15 mouse cellular contexts compared by ENCODE assay signal in genomic region chr10:4162976-4163375, GRCm38 (mm10).
A peak's percentile ranks its signal among the peaks of the same experiment; 100 is the strongest.
DNase-seq lines count a peak whose midpoint lies in the region; ATAC-seq and TF ChIP-seq lines count a peak whose summit lies in the region.
"Had no signal": no experiment of that assay in that cellular context is flagged by ENCODE, and none has a peak within 500 bp of the region (broad histone marks: within the 10 kb centered on the region; RNA-seq: fewer than 3 reads in every experiment).

No protein-coding gene starts in this region.

- H3K27me3 ChIP-seq in hindbrain, postnatal 0 days (ENCODE audit: insufficient read depth, low read length) = no peaks in the 10 kb centered on the region
- H3K27me3 ChIP-seq in hindbrain, embryonic 13.5 days = no peaks in the 10 kb centered on the region
- no peaks in the 10 kb centered on the region for H3K27me3 ChIP-seq in intestine, embryonic 16.5 days (replicated peaks; ENCODE audit: control insufficient read depth, insufficient read depth, low read length)
- H3K27me3 ChIP-seq: heart, embryonic 15.5 days; liver, embryonic 13.5 days had no signal

- H3K27ac ChIP-seq in hindbrain, postnatal 0 days = no peak overlapping the region
- H3K27ac ChIP-seq in hindbrain, embryonic 13.5 days = no peak overlapping the region
- H3K27ac ChIP-seq in intestine, embryonic 16.5 days (ENCODE audit: low read length) = peak overlapping the region; percentile 37; the same call in 1 of the 2 replicates
- H3K27ac ChIP-seq: heart, embryonic 15.5 days; liver, embryonic 13.5 days had no signal

- no peak overlapping the region for H3K4me3 ChIP-seq in hindbrain, postnatal 0 days (ENCODE audit: low read length)
- no peak overlapping the region for H3K4me3 ChIP-seq in hindbrain, embryonic 13.5 days
- no peak overlapping the region for H3K4me3 ChIP-seq in intestine, embryonic 16.5 days (ENCODE audit: low read length)
- H3K4me3 ChIP-seq: heart, embryonic 15.5 days; liver, embryonic 13.5 days had no signal

- no peaks in the 10 kb centered on the region for H3K4me1 ChIP-seq in hindbrain, postnatal 0 days (ENCODE audit: insufficient read depth, low read length)
- no peaks in the 10 kb centered on the region; the same call in 1 of the 2 replicates for H3K4me1 ChIP-seq in hindbrain, embryonic 13.5 days (replicated peaks)
- peaks cover 17% of the 10 kb centered on the region for H3K4me1 ChIP-seq in intestine, embryonic 16.5 days (ENCODE audit: control insufficient read depth, insufficient read depth, low read length)

- 42% methylated on average over 3 of the region's 3 CpGs for WGBS in hindbrain, postnatal 0 days
- WGBS in hindbrain, embryonic 13.5 days = 77% methylated on average over 3 of the region's 3 CpGs
- WGBS in intestine, embryonic 16.5 days = 66% methylated on average over 3 of the region's 3 CpGs

- peak; percentile 58 for ATAC-seq in hindbrain, postnatal 0 days
- no peak for ATAC-seq in hindbrain, embryonic 13.5 days (ENCODE audit: low FRiP score)
- ATAC-seq in intestine, embryonic 16.5 days = no peak

- no peak for DNase-seq in hindbrain, postnatal 0 days (ENCODE audit: low spot score)
- DNase-seq in ES-CJ7 (ENCODE audit: low read depth, low spot score) = peak; percentile 30
- peak; percentile 28 for DNase-seq in NIH3T3 (ENCODE audit: low read depth)
- DNase-seq in right cerebral cortex, postnatal 4 days = no peak
- DNase-seq in left cerebral cortex, postnatal 10 days (ENCODE audit: extremely low spot score in 1 of 2, low spot score in 2 of 2) = no peak
- DNase-seq: adrenal gland, postnatal 36 days; cerebellum, postnatal 25 days; kidney, postnatal 36 days; layer of hippocampus, postnatal 36 days; liver, embryonic 13.5 days; lung, postnatal 10 days; thymus, adult 18-20 months had no signal

- no peak overlapping the region for H3K9ac ChIP-seq in hindbrain, postnatal 0 days (replicated peaks; ENCODE audit: low read length)
- no peak overlapping the region for H3K9ac ChIP-seq in hindbrain, embryonic 13.5 days
- H3K9ac ChIP-seq in intestine, embryonic 16.5 days (ENCODE audit: low read depth, low read length) = no peak overlapping the region
- H3K9ac ChIP-seq: heart, embryonic 15.5 days; liver, embryonic 13.5 days had no signal

- no peaks in the 10 kb centered on the region for H3K36me3 ChIP-seq in hindbrain, postnatal 0 days (ENCODE audit: insufficient read depth, low read length)
- H3K36me3 ChIP-seq in hindbrain, embryonic 13.5 days = no peaks in the 10 kb centered on the region
- no peaks in the 10 kb centered on the region for H3K36me3 ChIP-seq in intestine, embryonic 16.5 days (ENCODE audit: control insufficient read depth, insufficient read depth, low read length)
- H3K36me3 ChIP-seq: heart, embryonic 15.5 days; liver, embryonic 13.5 days had no signal

- intact Hi-C loops in left cerebral cortex, postnatal 10 days (cut with DNase I) = no loop called here

- TF ChIP-seq CTCF in hindbrain, postnatal 0 days (IDR thresholded peaks at IDR 0.05; ENCODE audit: low read depth) = no peak

- no peaks in the 10 kb centered on the region for H3K9me3 ChIP-seq in hindbrain, postnatal 0 days (ENCODE audit: low read length)
- H3K9me3 ChIP-seq in hindbrain, embryonic 13.5 days = no peaks in the 10 kb centered on the region
- no peaks in the 10 kb centered on the region for H3K9me3 ChIP-seq in intestine, embryonic 16.5 days (ENCODE audit: control insufficient read depth, low read length)
- H3K9me3 ChIP-seq: heart, embryonic 15.5 days; liver, embryonic 13.5 days had no signal

- H3K4me2 ChIP-seq in hindbrain, postnatal 0 days (ENCODE audit: low read depth, low read length) = no peak overlapping the region
- H3K4me2 ChIP-seq in hindbrain, embryonic 13.5 days = no peak overlapping the region
- no peak overlapping the region for H3K4me2 ChIP-seq in intestine, embryonic 16.5 days (ENCODE audit: low read depth, low read length)
- H3K4me2 ChIP-seq: heart, embryonic 15.5 days; liver, embryonic 13.5 days had no signal

Comparison
In these comparisons a context has a peak if more than half of its experiments do, and no peak if none do; other contexts are left out.
1. DNase-seq: peak in ES-CJ7 (single experiment) and NIH3T3 (single experiment); none in hindbrain, postnatal 0 days (single experiment), right cerebral cortex, postnatal 4 days (single experiment) and left cerebral cortex, postnatal 10 days (0 of 2).